Mouse (Mus musculus) heart, adult 2 months (tissue): ENCODE data around the gene Gm10912.

ENCODE experiments used
- CTCF ChIP-seq: fragments of 200-600 bp; IDR thresholded peaks from 2 replicates; pipeline ENCODE4 v1.8.1; 2022; ENCODE audit warnings: antibody characterized with exemption, mild to moderate bottlenecking, moderate library complexity
- POLR2A ChIP-seq: fragments of 200-500 bp; IDR thresholded peaks from 2 replicates; pipeline ENCODE4 v1.6.1; 2011; ENCODE audit warnings: mild to moderate bottlenecking, low read depth, low read length, control low read depth; ENCODE audit not compliant: insufficient read depth

DNA sequence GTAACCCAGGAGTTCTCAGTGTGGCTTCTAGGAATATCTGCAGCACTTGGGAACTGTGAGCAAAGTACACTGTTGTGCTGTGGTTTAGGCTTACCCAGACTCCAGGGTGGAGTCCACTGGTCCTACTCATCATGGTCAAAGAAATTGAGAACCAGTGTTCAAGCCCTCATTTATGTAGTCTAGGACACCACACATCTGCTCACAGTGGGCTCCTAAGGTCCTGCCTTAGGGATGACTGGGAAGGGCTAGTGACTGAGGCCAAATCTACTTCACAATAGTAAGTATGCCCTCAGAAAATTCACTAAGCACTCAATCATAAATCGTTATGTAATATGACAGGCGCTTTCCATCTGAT is 33.6 kb downstream of the Gm10912 start:
- TF ChIP-seq CTCF (no peak), POLR2A (no peak)
